Mouse (Mus musculus) thymus, adult 2 months (tissue): Measurements from ENCODE around the gene Foxr1.

Source experiments
- CTCF ChIP-seq: fragments of 200-500 bp; IDR thresholded peaks from 2 replicates; pipeline ENCODE4 v1.5.1; 2012; ENCODE audit warnings: mild to moderate bottlenecking, control low read depth, low read length, moderate library complexity, borderline replicate concordance; ENCODE audit not compliant: control insufficient read depth, poor library complexity, insufficient read depth; ENCODE audit errors: extremely low read depth
- POLR2A ChIP-seq: fragments of 200-500 bp; IDR thresholded peaks from 2 replicates; pipeline ENCODE4 v1.6.1; 2012; ENCODE audit warnings: mild to moderate bottlenecking, low read length, control low read depth, moderate library complexity; ENCODE audit not compliant: control insufficient read depth, poor library complexity, insufficient read depth; ENCODE audit errors: extremely low read depth

GRCm38 (mm10) chr9:44401081-44401480 is 39.9 kb downstream of the Foxr1 start:
- TF ChIP-seq CTCF (no peak), POLR2A (no peak)
